Comparison of ENCODE assay signal across 17 mouse cellular contexts in the genomic region with DNA sequence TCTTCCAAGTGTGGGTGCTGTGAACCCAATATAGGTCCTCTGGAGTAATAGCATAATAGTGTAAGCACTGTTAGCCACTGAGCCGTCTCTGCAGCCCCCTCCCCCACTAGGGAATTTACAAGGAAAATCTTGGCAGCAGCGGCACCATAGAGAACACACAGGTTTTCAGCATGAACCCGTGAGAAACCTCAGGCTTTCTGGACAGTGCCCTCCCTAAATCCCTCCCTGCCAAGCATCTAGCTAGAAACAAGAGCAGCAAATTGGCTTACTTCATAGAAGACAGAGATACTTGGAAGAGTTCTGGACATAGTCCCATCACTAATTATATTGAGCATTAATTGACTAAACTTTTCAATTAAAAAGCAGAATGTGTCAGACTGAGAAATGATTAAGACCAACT. TPM values are rescaled to one million over a fixed set of nuclear protein-coding genes. Genes with fewer than 3 reads are reported as not detected.
"Had no signal": no experiment of that assay in that cellular context is flagged by ENCODE, and none has a peak within 500 bp of the region (broad histone marks: within the 10 kb centered on the region; RNA-seq: fewer than 3 reads in every experiment).

No protein-coding gene starts in this region.

- H3K4me2 ChIP-seq: liver, embryonic 12.5 days; liver, embryonic 15.5 days; midbrain, embryonic 12.5 days; midbrain, embryonic 15.5 days; neural tube, embryonic 12.5 days; neural tube, embryonic 15.5 days had no signal

- H3K27me3 ChIP-seq: liver, embryonic 12.5 days; liver, embryonic 15.5 days; midbrain, embryonic 12.5 days; midbrain, embryonic 15.5 days; neural tube, embryonic 12.5 days; neural tube, embryonic 15.5 days had no signal

- ATAC-seq: liver, embryonic 12.5 days; midbrain, embryonic 15.5 days had no signal

- H3K9me3 ChIP-seq: liver, embryonic 12.5 days; liver, embryonic 15.5 days; midbrain, embryonic 12.5 days; midbrain, embryonic 15.5 days; neural tube, embryonic 12.5 days; neural tube, embryonic 15.5 days had no signal

- H3K4me1 ChIP-seq: liver, embryonic 12.5 days; liver, embryonic 15.5 days; midbrain, embryonic 12.5 days; neural tube, embryonic 12.5 days had no signal

- H3K9ac ChIP-seq: liver, embryonic 12.5 days; liver, embryonic 15.5 days; midbrain, embryonic 12.5 days; midbrain, embryonic 15.5 days; neural tube, embryonic 12.5 days; neural tube, embryonic 15.5 days had no signal

- DNase-seq: kidney, adult 18-20 months; kidney, adult 9 months; kidney, postnatal 14 days; kidney, postnatal 4 days; layer of hippocampus, adult 9-11 months; liver; lung, adult 18-20 months; thymus, adult 18-20 months; thymus, postnatal 36 days had no signal

- H3K27ac ChIP-seq: liver, embryonic 12.5 days; liver, embryonic 15.5 days; macrophage; midbrain, embryonic 12.5 days; midbrain, embryonic 15.5 days; neural tube, embryonic 12.5 days; neural tube, embryonic 15.5 days had no signal

- H3K36me3 ChIP-seq: liver, embryonic 12.5 days; liver, embryonic 15.5 days; midbrain, embryonic 12.5 days; midbrain, embryonic 15.5 days; neural tube, embryonic 12.5 days; neural tube, embryonic 15.5 days had no signal

- H3K4me3 ChIP-seq: liver, embryonic 12.5 days; liver, embryonic 15.5 days; midbrain, embryonic 12.5 days; midbrain, embryonic 15.5 days; neural tube, embryonic 12.5 days; neural tube, embryonic 15.5 days had no signal

RNA-seq across cellular contexts. Expression of gene Ank3, which starts 49.6 kb away (rescaled TPM):
- total RNA-seq: megakaryocyte, adult 5-6 weeks had no signal
- polyA plus RNA-seq: macrophage had no signal
